Mouse (Mus musculus) granulocyte monocyte progenitor cell, adult 5-6 weeks (primary cell): ENCODE results near the gene Cyp4f16. TPM values are rescaled to one million over a fixed set of nuclear protein-coding genes. Genes with fewer than 3 reads are reported as not detected.
"Not testable (repeated sequence)": the region's sequence is repeated elsewhere in the genome, so short reads cannot be mapped to it uniquely, and the experiment has no call there.

ENCODE experiments used
- ATAC-seq: replicated peaks from 2 replicates; pipeline ENCODE4 v1.8.0; 2016; ENCODE audit warnings: mild to moderate bottlenecking, moderate TSS enrichment, inconsistent platforms; ENCODE audit not compliant: poor library complexity, severe bottlenecking
- total RNA-seq, 2 experiments: library from RNA; stranded (forward) in 1 of 2; stranded (reverse) in 1 of 2; fragments of 200-712, 200-1000 nt in 1 of 2; fragments of >200 nt in 1 of 2; fragmentation: Nextera tagmentation in 1 of 2; gene quantifications; 2 replicates each; pipeline ENCODE4 v1.2.3; 2014 to 2017

The Cyp4f16 gene
- total RNA-seq (2014; fragmentation: Nextera tagmentation) (10.5 and 17.7 TPM in 2 replicates), total RNA-seq (2017) (10.2 and 11.0 TPM in 2 replicates)

DNA sequence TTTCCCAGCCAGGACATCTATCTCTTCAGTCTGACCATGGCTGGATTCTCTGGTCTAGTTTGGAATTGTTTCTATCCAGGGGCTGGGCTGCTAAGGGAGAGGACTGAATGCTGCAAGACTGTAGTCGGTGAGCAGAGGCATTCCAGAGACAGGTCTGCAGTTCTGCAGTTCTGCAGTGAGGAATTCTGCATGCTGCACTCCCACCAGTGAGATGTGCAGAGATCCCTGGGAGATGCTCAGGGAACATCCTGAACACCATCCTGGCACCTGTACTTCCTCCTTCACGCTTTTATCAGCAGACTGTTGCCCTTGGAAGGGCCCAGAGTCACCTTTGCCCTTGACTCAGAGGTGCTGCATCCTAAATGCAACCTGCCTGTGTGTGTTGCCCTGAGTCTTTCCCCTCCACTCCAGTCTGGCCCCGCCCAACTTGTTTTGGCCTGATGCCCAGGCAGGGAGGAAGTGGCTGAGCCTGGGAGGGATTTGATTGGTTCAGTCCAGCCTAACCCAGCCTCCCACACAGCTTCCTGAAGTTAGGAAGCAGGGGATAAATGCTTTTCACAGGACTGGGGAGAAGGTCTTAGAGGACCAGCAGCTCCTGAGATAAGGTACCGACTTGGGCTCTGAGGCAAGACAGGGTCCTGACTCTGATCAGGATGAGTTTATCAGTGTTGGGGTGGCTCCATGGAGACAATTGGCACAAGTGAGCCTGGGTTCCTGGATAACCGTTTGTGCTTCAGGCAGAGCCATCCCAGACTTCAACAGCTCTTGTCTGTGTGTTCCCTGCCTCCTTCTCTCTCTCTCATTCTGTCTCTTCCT is at the start of gene Cyp4f16:
Gene Cyp4f16 (plus strand): TSS at position 508 of the 816 bp plus-strand sequence.
- ATAC-seq = peak; percentile 83

GRCm38 (mm10) chr17:32492349-32492980 is 43.9 kb upstream of the Cyp4f16 start:
- peak; percentile 63 for ATAC-seq

DNA sequence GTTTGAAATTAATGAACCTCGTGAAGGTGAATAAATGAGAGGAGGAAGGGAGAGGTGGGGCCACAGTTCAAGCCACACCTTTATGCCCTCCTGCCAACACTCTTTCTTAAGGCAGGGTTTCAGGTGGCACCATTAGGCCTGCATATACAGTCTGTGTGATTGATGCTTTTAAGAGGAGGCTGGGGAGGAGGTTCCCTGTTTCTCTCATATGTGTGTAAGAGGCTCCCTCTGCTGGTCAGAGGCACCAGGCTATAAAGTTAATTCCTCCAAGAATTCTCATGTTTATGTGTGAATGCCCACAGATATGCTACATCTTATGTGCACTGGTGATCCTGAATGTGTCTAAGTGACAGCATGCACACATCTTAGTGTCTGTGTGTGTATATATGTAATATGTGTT is 41.8 kb upstream of the Cyp4f16 start:
- ATAC-seq = peak; percentile 70

DNA sequence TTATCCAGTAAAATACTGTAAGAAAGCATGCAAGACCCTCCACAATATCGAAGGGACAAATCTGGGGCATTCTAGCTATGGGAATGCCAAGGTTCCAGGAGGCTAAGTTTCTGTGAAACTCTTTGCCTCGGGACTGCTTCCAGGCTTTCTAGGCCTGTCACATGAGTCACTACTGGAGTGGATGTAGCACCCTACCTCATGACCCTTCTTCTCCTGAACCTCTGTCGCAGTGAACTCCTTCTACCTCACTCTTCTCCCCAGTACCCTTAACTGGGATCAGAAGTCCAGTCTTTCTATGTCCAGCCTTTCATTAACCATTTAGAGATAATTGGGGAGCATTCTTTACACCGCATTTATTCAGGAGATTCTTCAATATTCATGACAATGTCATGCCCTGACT is 35.8 kb upstream of the Cyp4f16 start:
- not testable (repeated sequence) for ATAC-seq

GRCm38 (mm10) chr17:32501051-32501450 is 35.3 kb upstream of the Cyp4f16 start:
- ATAC-seq = no peak

- ATAC-seq = no peak
Observed at GRCm38 (mm10) chr17:32503111-32503510, 33.2 kb upstream of the Cyp4f16 start.

DNA sequence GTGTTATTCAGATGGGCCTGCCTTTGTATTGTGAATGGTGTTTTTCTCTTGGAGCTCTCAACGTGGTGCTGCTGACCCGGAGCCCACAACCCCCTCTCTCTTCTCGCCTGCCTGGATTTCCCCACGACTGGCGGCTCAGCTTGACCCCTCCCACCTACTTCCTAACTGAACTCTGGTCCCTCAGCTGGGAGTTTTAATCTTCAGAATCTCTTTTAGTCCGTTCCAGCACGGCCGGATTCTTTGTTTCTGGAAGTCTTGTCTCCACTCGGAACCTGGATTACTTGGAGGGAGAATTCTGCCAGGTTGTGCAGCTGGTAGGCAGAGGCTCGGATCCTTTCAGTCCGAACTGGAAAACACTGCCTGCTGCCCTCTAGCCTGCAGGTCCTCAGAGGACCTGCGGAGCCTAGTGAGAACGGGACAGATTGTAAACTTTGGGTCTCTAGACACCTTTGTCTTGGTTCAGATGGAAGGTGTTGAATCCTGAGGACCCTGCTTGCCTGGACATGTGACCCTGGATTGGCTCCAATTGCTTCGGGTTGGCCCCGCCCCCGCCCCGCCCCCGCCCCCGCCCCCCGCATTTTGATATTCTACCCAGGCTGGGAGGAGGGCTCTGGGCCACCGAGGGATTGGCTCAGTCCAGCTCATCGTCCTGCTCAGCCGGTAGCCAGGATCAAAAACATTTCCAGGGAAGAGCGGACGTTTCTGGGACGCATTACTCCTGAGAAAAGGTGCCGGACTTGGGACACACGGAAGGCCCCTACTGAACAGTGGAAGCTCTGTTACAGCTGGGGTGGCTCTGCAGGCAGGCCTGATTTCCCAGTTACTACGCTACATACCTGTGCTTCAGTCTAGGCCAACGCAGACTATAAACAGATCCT is 30.3 kb upstream of the Cyp4f16 start, which contains the start of gene Cyp4f17:
Gene Cyp4f17 (plus strand): TSS at position 200 of the 878 bp plus-strand sequence.
- peak; percentile 64 for ATAC-seq

DNA sequence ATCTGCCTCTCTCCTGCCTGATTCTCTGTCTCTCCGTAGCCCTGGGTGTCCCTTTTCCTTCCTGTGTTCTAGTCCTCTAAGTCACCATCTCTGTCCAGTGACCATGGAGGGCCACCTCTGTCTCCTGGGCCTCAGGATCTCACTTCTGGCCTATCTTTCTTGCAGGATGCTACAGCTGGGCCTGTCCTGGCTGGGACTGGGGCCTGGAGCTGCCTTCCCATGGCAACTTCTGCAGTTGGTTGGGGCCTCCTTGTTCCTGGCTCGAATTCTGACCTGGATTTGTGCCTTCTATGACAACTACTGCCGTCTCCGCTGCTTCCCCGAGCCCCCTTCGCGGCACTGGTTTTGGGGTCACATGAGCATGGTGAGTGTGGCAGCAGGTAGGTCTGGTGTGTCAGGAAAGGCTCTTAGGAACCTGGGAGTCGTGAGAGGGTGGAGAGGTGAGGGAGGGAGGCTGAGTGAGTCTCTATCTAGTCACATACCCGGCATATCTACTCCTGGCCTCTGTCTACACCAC is 29.6 kb upstream of the Cyp4f16 start:
- ATAC-seq = peak; percentile 16; the same call in 1 of the 2 replicates

- no peak for ATAC-seq
Observed at GRCm38 (mm10) chr17:32516126-32516525, 20.2 kb upstream of the Cyp4f16 start.

DNA sequence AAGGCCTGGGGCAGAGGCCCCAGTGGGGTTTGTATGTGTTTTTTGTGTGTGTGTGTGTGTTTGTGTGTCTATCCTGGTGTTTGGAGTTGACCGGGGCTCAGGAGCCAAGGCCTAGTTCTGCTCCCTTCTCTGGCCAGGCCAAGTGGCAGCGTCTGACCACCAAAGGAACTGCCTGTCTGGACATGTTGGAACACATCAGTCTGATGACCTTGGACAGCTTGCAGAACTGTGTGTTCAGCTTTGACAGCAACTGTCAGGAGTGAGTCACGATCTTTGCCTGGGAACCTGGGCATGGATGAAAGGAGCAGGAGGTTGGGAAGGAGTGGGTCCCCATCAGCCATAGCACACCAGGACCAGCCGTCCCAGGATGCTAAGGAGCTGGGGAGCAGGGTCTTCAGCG is 14.4 kb upstream of the Cyp4f16 start:
- ATAC-seq = no peak

DNA sequence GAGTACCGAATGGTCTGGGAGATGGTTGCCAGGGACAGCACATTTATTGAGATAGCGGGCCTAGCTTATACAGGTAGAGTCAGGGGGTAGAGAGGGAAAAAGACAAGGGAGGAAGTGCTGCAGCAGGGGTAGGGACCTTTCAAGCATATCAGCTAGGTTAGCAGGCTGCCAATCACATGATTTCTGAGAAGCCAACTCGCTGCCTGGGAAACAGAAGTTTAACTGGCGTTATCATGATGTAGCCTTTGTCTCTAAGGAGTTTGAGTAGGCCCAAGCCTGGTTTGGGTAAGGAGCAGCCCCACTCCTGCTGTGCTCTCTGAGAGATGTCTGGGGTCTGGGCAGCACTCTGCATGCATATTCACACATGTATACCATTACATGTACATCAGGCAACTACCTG is 14.0 kb upstream of the Cyp4f16 start:
- ATAC-seq = no peak

GRCm38 (mm10) chr17:32522816-32523215 is 13.5 kb upstream of the Cyp4f16 start:
- peak; percentile 52 for ATAC-seq

DNA sequence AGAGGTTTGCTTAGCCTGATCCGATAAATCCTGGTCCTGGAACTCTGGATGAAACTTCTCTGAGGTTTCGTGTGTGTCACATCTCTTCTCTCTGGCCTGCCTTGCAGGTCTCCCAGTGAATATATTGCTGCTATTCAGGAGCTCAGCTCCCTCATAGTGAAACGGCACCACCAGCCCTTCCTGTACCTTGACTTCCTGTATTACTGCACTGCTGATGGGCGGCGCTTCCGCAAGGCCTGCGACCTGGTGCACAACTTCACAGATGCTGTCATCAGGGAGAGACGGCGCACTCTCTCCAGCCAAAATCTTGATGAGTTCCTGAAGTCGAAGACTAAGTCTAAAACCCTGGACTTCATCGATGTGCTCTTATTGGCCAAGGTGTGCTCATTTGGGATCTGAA is 12.5 kb upstream of the Cyp4f16 start:
- ATAC-seq = peak; percentile 70

GRCm38 (mm10) chr17:32526341-32526740 is 10.0 kb upstream of the Cyp4f16 start:
- not testable (repeated sequence) for ATAC-seq

DNA sequence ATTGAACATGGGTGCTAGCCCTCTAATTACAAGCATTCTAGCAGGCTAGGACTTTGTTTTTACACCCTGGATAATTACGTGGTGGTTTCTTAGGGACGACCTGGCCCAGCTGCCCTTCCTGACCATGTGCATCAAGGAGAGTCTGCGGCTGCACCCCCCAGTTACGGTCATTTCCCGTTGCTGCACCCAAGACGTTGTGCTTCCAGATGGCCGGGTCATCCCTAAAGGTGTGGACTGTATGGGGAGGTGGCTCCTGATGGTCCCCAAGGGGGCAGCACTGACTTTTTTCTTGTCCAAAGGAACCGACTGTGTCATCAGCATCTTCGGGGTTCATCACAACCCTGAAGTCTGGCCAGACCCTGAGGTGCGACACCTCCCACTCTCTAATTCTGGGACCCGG is 8.6 kb upstream of the Cyp4f16 start:
- no peak for ATAC-seq

GRCm38 (mm10) chr17:32528408-32529337 is 7.7 kb upstream of the Cyp4f16 start:
- peak; percentile 94 for ATAC-seq

DNA sequence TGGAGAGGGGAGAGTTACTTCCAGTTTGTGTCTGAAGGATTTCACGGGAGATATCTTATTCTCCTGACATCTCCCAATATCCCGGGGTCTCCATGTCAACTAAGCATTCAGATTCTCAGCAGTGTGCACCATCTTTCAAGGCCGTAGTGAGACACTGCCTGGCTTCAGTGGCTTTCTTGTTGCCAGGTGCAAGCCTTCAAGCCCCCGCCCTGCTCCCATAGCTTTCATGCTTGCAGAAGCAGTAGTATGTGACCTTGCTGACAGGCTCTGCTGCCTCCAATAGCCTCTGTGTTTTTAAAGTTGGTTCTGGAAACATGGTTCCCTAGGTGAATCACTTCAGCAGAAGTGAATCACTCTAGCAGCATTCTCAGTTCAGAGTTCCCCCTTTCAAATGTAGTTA is 4.0 kb upstream of the Cyp4f16 start:
- not testable (repeated sequence) for ATAC-seq

- peak; percentile 83 for ATAC-seq
Observed at GRCm38 (mm10) chr17:32534068-32534467, 2.3 kb upstream of the Cyp4f16 start.

DNA sequence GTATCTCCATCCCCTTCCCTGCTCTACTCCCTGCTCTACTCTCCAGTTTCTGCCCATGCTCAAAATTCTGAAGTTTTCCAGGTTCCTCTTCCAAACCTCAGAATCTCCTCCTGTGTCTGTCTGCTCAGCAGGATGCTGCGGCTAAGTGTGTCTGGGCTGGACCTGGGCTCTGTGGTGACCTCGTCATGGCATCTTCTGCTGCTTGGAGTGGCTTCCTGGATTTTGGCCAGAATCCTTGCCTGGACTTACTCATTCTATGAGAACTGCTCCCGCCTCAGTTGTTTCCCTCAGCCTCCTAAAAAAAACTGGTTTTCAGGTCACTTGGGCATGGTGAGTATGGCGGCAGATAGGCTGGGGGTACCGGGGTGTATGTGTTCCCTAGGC is 501 bp downstream of the Cyp4f16 start:
- ATAC-seq = peak; percentile 37; the same call in 1 of the 2 replicates
